Mouse (Mus musculus) liver, embryonic 16.5 days (tissue): ENCODE measurements around the gene Plekhg5. TPM values are rescaled to one million over a fixed set of nuclear protein-coding genes. Genes with fewer than 3 reads are reported as not detected.
A peak's percentile ranks its signal among the peaks of the same experiment; 100 is the strongest.

Source experiments
- ATAC-seq: fragments of 200-750 bp; cut with Nextera tagmentation; 2 replicates; pipeline ENCODE4 v1.8.0; 2017; ENCODE audit warnings: low read depth, mild to moderate bottlenecking, moderate number of reproducible peaks, moderate library complexity
- H3K27ac ChIP-seq: fragments of 300-500 bp; sonication (generic); 2 replicates; pipeline ENCODE4 v1.5.1; 2014; ENCODE audit warnings: mild to moderate bottlenecking, low read length
- H3K27me3 ChIP-seq: fragments of 300-500 bp; sonication (generic); 2 replicates; pipeline ENCODE4 v1.6.1; 2014; ENCODE audit warnings: low read depth, low read length, mixed read lengths; ENCODE audit not compliant: control insufficient read depth, insufficient read depth
- H3K36me3 ChIP-seq: fragments of 300-500 bp; sonication (generic); 2 replicates; pipeline ENCODE4 v1.6.1; 2014; ENCODE audit warnings: mild to moderate bottlenecking; ENCODE audit not compliant: control insufficient read depth, insufficient read depth
- H3K4me1 ChIP-seq: fragments of 300-500 bp; sonication (generic); 2 replicates; pipeline ENCODE4 v1.6.1; 2014; ENCODE audit warnings: low read depth, low read length, mixed read lengths; ENCODE audit not compliant: control insufficient read depth
- H3K4me2 ChIP-seq: fragments of 300-500 bp; sonication (generic); 2 replicates; pipeline ENCODE4 v1.6.1; 2014; ENCODE audit warnings: low read depth, low read length, mixed read lengths
- H3K4me3 ChIP-seq: fragments of 300-500 bp; sonication (generic); 2 replicates; pipeline ENCODE4 v1.5.1; 2014; ENCODE audit warnings: low read depth, mild to moderate bottlenecking, low read length
- H3K9ac ChIP-seq: fragments of 300-500 bp; sonication (generic); 2 replicates; pipeline ENCODE4 v1.6.1; 2014; ENCODE audit warnings: low read depth, low read length
- H3K9me3 ChIP-seq: fragments of 300-500 bp; sonication (generic); replicated peaks from 2 replicates; pipeline ENCODE4 v1.6.1; 2016; ENCODE audit warnings: low read length; ENCODE audit not compliant: control insufficient read depth
- WGBS: fragments of 180-500 bp; shearing (Covaris S2); extraction: QIAGEN DNeasy Blood & Tissue Kit; methylation state at CpG from one replicate; pipeline ENCODE4 v1.1.7; 2014; ENCODE audit not compliant: insufficient replicate concordance; 5-methylcytosine and 5-hydroxymethylcytosine counted together
- polyA plus RNA-seq: library from polyadenylated mRNA; unstranded; fragments of >200 nt; fragmentation: Nextera tagmentation; extraction: Ambion mirVana; gene quantifications from 2 replicates; pipeline ENCODE4 v1.2.1, GENCODE M21; 2015

Gene Plekhg5
- polyA plus RNA-seq, 1 experiment from 2014 or later = 5.1 TPM

GRCm38 (mm10) chr4:152143632-152144031 lies 71.3 kb downstream of the Plekhg5 start:
- H3K27ac ChIP-seq = no peak overlapping the region
- peaks cover 5% of the 10 kb centered on the region for H3K4me1 ChIP-seq
- WGBS = 21% methylated on average over 1 of the region's 1 CpGs
- H3K4me2 ChIP-seq = no peak overlapping the region
- no peaks in the 10 kb centered on the region for H3K36me3 ChIP-seq
- H3K9ac ChIP-seq = no peak overlapping the region
- no peak for ATAC-seq
- H3K9me3 ChIP-seq = no peaks in the 10 kb centered on the region; the same call in 1 of the 2 replicates
- no peak overlapping the region for H3K4me3 ChIP-seq
- H3K27me3 ChIP-seq = peaks cover 11% of the 10 kb centered on the region; the same call in 1 of the 2 replicates

- ATAC-seq = no peak; the same call in 1 of the 2 replicates
- no peaks in the 10 kb centered on the region for H3K36me3 ChIP-seq
- no peak overlapping the region for H3K4me2 ChIP-seq
- H3K9ac ChIP-seq = no peak overlapping the region
- H3K4me1 ChIP-seq = no peaks in the 10 kb centered on the region
- H3K4me3 ChIP-seq = no peak overlapping the region
- no peak overlapping the region for H3K27ac ChIP-seq
- 46% methylated on average over 10 of the region's 10 CpGs for WGBS
- no peaks in the 10 kb centered on the region; the same call in 1 of the 2 replicates for H3K9me3 ChIP-seq
- H3K27me3 ChIP-seq = peaks cover 14% of the 10 kb centered on the region
These were observed 73.2 kb downstream of the Plekhg5 start for GRCm38 (mm10) chr4:152145473-152145872.

- Histone ChIP-seq H3K4me1 (no peaks in the 10 kb centered on the region), H3K36me3 (no peaks in the 10 kb centered on the region), H3K9ac (no peak overlapping the region), H3K27ac (no peak overlapping the region), H3K9me3 (no peaks in the 10 kb centered on the region; the same call in 1 of the 2 replicates), H3K4me3 (no peak overlapping the region), H3K4me2 (no peak overlapping the region), H3K27me3 (peaks cover 12% of the 10 kb centered on the region)
- 54% methylated on average over 11 of the region's 11 CpGs for WGBS
- no peak for ATAC-seq
These were observed 73.9 kb downstream of the Plekhg5 start for GRCm38 (mm10) chr4:152146033-152146827.

GRCm38 (mm10) chr4:152150546-152150945 lies 78.2 kb downstream of the Plekhg5 start:
- Histone ChIP-seq H3K27me3 (peaks cover 36% of the 10 kb centered on the region), H3K4me2 (no peak overlapping the region), H3K9ac (no peak overlapping the region), H3K4me1 (peaks cover 15% of the 10 kb centered on the region), H3K4me3 (no peak overlapping the region), H3K36me3 (no peaks in the 10 kb centered on the region), H3K27ac (no peak overlapping the region), H3K9me3 (no peaks in the 10 kb centered on the region)
- no peak for ATAC-seq
- 39% methylated on average over 4 of the region's 4 CpGs for WGBS

- H3K4me2 ChIP-seq = peak overlapping the region; percentile 60
- peaks cover 36% of the 10 kb centered on the region for H3K27me3 ChIP-seq
- WGBS = 10% methylated on average over 7 of the region's 7 CpGs
- no peak overlapping the region for H3K27ac ChIP-seq
- ATAC-seq = no peak
- H3K36me3 ChIP-seq = no peaks in the 10 kb centered on the region
- H3K4me1 ChIP-seq = peaks cover 15% of the 10 kb centered on the region
- H3K4me3 ChIP-seq = peak overlapping the region; percentile 47
- no peak overlapping the region; the same call in 1 of the 2 replicates for H3K9ac ChIP-seq
- no peaks in the 10 kb centered on the region for H3K9me3 ChIP-seq
These were observed 79.2 kb downstream of the Plekhg5 start for GRCm38 (mm10) chr4:152151451-152151965.

- no peaks in the 10 kb centered on the region for H3K36me3 ChIP-seq
- H3K27ac ChIP-seq = no peak within 1 kb of the TSS
- peak within 1 kb of the TSS; percentile 60 for H3K4me2 ChIP-seq
- H3K9ac ChIP-seq = peak within 1 kb of the TSS; percentile 34
- peaks cover 15% of the 10 kb centered on the region for H3K4me1 ChIP-seq
- peaks cover 36% of the 10 kb centered on the region for H3K27me3 ChIP-seq
- no peaks in the 10 kb centered on the region for H3K9me3 ChIP-seq
- WGBS = under 1% methylated on average over 56 of the region's 57 CpGs
- peak within 1 kb of the TSS; percentile 47 for H3K4me3 ChIP-seq
- ATAC-seq = peak; percentile 77
These were observed 79.8 kb downstream of the Plekhg5 start, which contains the start of gene Espn for GRCm38 (mm10) chr4:152151966-152152544. Gene Espn, minus strand, starts transcription at chr4:152152371.

- peak; percentile 34 for ATAC-seq
- peak overlapping the region; percentile 43 for H3K4me2 ChIP-seq
- WGBS = 1% methylated on average over 23 of the region's 23 CpGs
- H3K36me3 ChIP-seq = no peaks in the 10 kb centered on the region
- H3K4me3 ChIP-seq = peak overlapping the region; percentile 14; the same call in 1 of the 2 replicates
- H3K27ac ChIP-seq = no peak overlapping the region
- H3K27me3 ChIP-seq = peaks cover 51% of the 10 kb centered on the region
- no peaks in the 10 kb centered on the region for H3K9me3 ChIP-seq
- no peak overlapping the region for H3K9ac ChIP-seq
- H3K4me1 ChIP-seq = peaks cover 25% of the 10 kb centered on the region
These were observed 81.5 kb downstream of the Plekhg5 start for GRCm38 (mm10) chr4:152153771-152154177.

- H3K36me3 ChIP-seq = no peaks in the 10 kb centered on the region
- H3K4me3 ChIP-seq = no peak overlapping the region
- H3K27me3 ChIP-seq = peaks cover 57% of the 10 kb centered on the region
- no peaks in the 10 kb centered on the region for H3K9me3 ChIP-seq
- H3K4me1 ChIP-seq = peaks cover 31% of the 10 kb centered on the region
- H3K4me2 ChIP-seq = no peak overlapping the region
- no peak for ATAC-seq
- no peak overlapping the region for H3K9ac ChIP-seq
- no peak overlapping the region for H3K27ac ChIP-seq
- 55% methylated on average over 4 of the region's 4 CpGs for whole genome bisulfite sequencing
These were observed 82.7 kb downstream of the Plekhg5 start for GRCm38 (mm10) chr4:152155019-152155418.
